Mouse (Mus musculus) kidney, adult 2 months (tissue): ENCODE data around the gene Fbxo36. TPM values are rescaled to one million over a fixed set of nuclear protein-coding genes. Genes with fewer than 3 reads are reported as not detected.
A peak's percentile ranks its signal among the peaks of the same experiment; 100 is the strongest.

Source experiments
- DNase-seq: peaks from one replicate; pipeline ENCODE4 v3.0.0; 2021
- H3K27ac ChIP-seq: fragments of 200-500 bp; 2 replicates; pipeline ENCODE4 v1.5.1; 2012; ENCODE audit warnings: low read depth, low read length, control low read depth, inconsistent platforms; ENCODE audit not compliant: insufficient read depth
- H3K27me3 ChIP-seq: fragments of 200-500 bp; replicated peaks from 2 replicates; pipeline ENCODE4 v1.6.1; 2012; ENCODE audit warnings: mild to moderate bottlenecking, moderate library complexity, low read length, inconsistent platforms; ENCODE audit not compliant: control insufficient read depth, insufficient read depth
- H3K36me3 ChIP-seq: fragments of 200-500 bp; 2 replicates; pipeline ENCODE4 v1.6.1; 2012; ENCODE audit warnings: mild to moderate bottlenecking, moderate library complexity, low read length, inconsistent platforms; ENCODE audit not compliant: control insufficient read depth, insufficient read depth
- H3K4me1 ChIP-seq: fragments of 200-500 bp; 2 replicates; pipeline ENCODE4 v1.6.1; 2011; ENCODE audit warnings: low read length; ENCODE audit not compliant: control insufficient read depth, insufficient read depth
- H3K4me3 ChIP-seq: fragments of 200-500 bp; 2 replicates; pipeline ENCODE4 v1.5.1; 2011; ENCODE audit warnings: mild to moderate bottlenecking, low read depth, low read length, control low read depth; ENCODE audit not compliant: insufficient read depth
- CTCF ChIP-seq: fragments of 200-500 bp; conservative IDR thresholded peaks from 2 replicates; pipeline ENCODE4 v1.5.1; 2011; ENCODE audit warnings: low read depth, mild to moderate bottlenecking, control low read depth, low read length, moderate library complexity, mixed read lengths; ENCODE audit not compliant: insufficient read depth, insufficient read length
- POLR2A ChIP-seq: fragments of 200-500 bp; IDR thresholded peaks from one replicate; pipeline ENCODE4 v1.6.1; 2011; ENCODE audit warnings: low read depth, low read length, control low read depth
- WGBS: fragments of 180-500 bp; shearing (Covaris S2); methylation state at CpG from one replicate; pipeline ENCODE4 v1.1.7; 2018; 5-methylcytosine and 5-hydroxymethylcytosine counted together
- polyA plus RNA-seq: library from polyadenylated mRNA; depleted of rRNA; stranded (reverse); fragments of >200 nt; gene quantifications from 2 replicates; pipeline ENCODE4 v1.2.3, GENCODE M21; 2012; rRNA removed

Gene Fbxo36
- polyA plus RNA-seq, 1 experiment = 32.3 TPM

DNA sequence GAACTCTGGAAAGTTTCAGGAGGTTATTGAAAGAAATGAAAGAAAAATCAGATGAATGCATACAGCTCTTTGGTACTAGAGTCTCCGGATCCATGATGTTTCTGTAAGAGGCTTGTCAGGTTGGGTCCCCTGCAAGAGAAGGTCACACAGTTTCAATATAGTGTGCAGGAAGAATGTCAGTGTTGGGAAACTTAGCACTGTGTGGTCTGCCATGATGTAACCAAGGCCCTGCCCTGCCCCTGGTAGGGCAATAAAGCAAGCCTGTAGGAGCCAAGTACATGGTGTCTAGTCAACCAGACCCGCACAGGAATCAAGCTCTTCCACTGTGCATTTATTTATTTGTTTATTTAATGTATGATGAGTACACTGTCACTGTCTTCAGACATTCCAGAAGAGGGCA is 100.7 kb downstream of the Fbxo36 start:
- Histone ChIP-seq H3K27me3 (no peaks in the 10 kb centered on the region), H3K36me3 (no peaks in the 10 kb centered on the region), H3K27ac (no peak overlapping the region), H3K4me1 (peaks cover 4% of the 10 kb centered on the region; the same call in 1 of the 2 replicates), H3K4me3 (no peak overlapping the region)
- TF ChIP-seq POLR2A = no peak
- no peak for TF ChIP-seq CTCF
- 87% methylated on average over 2 of the region's 2 CpGs for WGBS
- no peak for DNase-seq

DNA sequence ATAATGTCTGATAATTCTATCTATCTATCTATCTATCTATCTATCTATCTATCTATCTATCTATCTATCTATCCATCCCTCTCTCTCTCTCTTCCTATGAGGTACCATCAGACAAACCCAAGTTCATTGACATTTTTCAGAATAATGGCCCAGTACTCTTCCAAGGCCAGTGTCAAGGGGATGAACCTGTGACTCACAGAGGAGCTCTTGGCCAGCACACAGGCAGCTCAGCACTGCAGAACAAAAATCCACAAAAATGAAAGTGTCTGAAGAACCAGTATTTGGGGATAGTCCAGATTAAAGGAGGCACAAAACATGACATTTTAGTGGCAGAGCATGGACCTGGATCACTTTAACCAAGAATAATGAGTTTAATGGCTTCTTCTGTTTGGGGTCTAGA is 103.0 kb downstream of the Fbxo36 start:
- no peak for DNase-seq
- H3K36me3 ChIP-seq = no peaks in the 10 kb centered on the region
- H3K4me3 ChIP-seq = no peak overlapping the region
- H3K4me1 ChIP-seq = peaks cover 19% of the 10 kb centered on the region
- H3K27ac ChIP-seq = no peak overlapping the region
- H3K27me3 ChIP-seq = no peaks in the 10 kb centered on the region
- TF ChIP-seq POLR2A = no peak

- H3K27me3 ChIP-seq = no peaks in the 10 kb centered on the region
- no peak for DNase-seq
- no peak overlapping the region for H3K4me3 ChIP-seq
- TF ChIP-seq CTCF (no peak), POLR2A (no peak)
- H3K4me1 ChIP-seq = peaks cover 22% of the 10 kb centered on the region
- WGBS = 94% methylated on average over 4 of the region's 4 CpGs
- H3K36me3 ChIP-seq = no peaks in the 10 kb centered on the region
- no peak overlapping the region for H3K27ac ChIP-seq
Observed at GRCm38 (mm10) chr1:84943549-84943948, 103.9 kb downstream of the Fbxo36 start.

GRCm38 (mm10) chr1:84945950-84946349 is 106.3 kb downstream of the Fbxo36 start:
- H3K4me1 ChIP-seq = peaks cover 22% of the 10 kb centered on the region
- TF ChIP-seq CTCF (no peak), POLR2A (no peak)
- DNase-seq = peak; percentile 88
- H3K36me3 ChIP-seq = no peaks in the 10 kb centered on the region
- 46% methylated on average over 3 of the region's 3 CpGs for WGBS
- H3K27ac ChIP-seq = peak overlapping the region; percentile 91
- no peaks in the 10 kb centered on the region for H3K27me3 ChIP-seq
- H3K4me3 ChIP-seq = no peak overlapping the region

DNA sequence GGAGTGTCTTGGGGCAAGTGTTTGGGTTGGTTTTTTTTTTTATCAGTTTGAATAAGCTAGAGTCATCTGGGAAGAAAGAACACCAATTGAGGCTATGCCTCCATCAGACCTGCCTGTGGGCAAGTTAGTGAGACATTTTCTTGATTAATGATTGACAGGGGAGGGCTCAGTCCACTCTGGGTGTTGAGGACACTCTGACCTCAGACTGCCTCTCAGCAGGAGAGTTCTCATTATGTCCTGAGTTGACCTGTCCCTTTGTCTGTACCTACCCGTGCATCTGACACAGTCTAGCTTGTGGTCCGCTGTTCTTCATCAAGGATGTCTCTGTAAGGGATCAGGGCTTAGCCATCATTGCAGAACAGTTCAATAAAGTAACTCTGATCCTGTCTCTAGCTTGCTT is 107.7 kb downstream of the Fbxo36 start:
- no peaks in the 10 kb centered on the region for H3K36me3 ChIP-seq
- WGBS = 40% methylated on average over 2 of the region's 2 CpGs
- DNase-seq = peak; percentile 93

More for the DNA sequence above, 107.7 kb downstream of the Fbxo36 start:
- no peak for TF ChIP-seq CTCF
- no peak for TF ChIP-seq POLR2A
- Histone ChIP-seq H3K4me3 (no peak overlapping the region), H3K4me1 (peaks cover 22% of the 10 kb centered on the region), H3K27ac (peak overlapping the region; percentile 91), H3K27me3 (no peaks in the 10 kb centered on the region)

Other genes starting within 250 kb of the Fbxo36 start
- gene Dner, start 143.6 kb upstream of the Fbxo36 start, polyA plus RNA-seq = 0.22 and 0.66 TPM in 2 replicates
- gene Trip12, start 675 bp downstream of the Fbxo36 start, polyA plus RNA-seq = 26.6 and 35.7 TPM in 2 replicates
- 27.6 and 31.2 TPM in 2 replicates for gene Slc16a14, start 95.3 kb downstream of the Fbxo36 start, polyA plus RNA-seq